Mouse (Mus musculus) testis, adult 2 months (tissue): ENCODE data around the gene Rad50.

Experiments
- CTCF ChIP-seq: fragments of 200-500 bp; IDR thresholded peaks from 2 replicates; pipeline ENCODE4 v1.5.1; 2012; ENCODE audit warnings: low read depth, mild to moderate bottlenecking, inconsistent platforms, low read length, moderate library complexity; ENCODE audit not compliant: control insufficient read depth, insufficient read depth, insufficient replicate concordance
- POLR2A ChIP-seq: fragments of 200-500 bp; IDR thresholded peaks from 2 replicates; pipeline ENCODE4 v1.6.1; 2012; ENCODE audit warnings: low read depth, mild to moderate bottlenecking, inconsistent platforms, low read length, moderate library complexity; ENCODE audit not compliant: control insufficient read depth

GRCm38 (mm10) chr11:53626802-53627373 lies 80.2 kb downstream of the Rad50 start:
- TF ChIP-seq POLR2A (no peak), CTCF (no peak)
